Mouse (Mus musculus) hindbrain, embryonic 16.5 days (tissue): Measurements from ENCODE around the gene Klc4. TPM values are rescaled to one million over a fixed set of nuclear protein-coding genes. Genes with fewer than 3 reads are reported as not detected.

Source experiments
- ATAC-seq: fragments of 200-750 bp; cut with Nextera tagmentation; 2 replicates; pipeline ENCODE4 v1.8.0; 2017; ENCODE audit warnings: moderate TSS enrichment, moderate library complexity
- H3K27ac ChIP-seq: fragments of 300-500 bp; sonication (generic); 2 replicates; pipeline ENCODE4 v1.5.1; 2014; ENCODE audit warnings: low read depth, mild to moderate bottlenecking, control low read depth, low read length, moderate library complexity
- H3K27me3 ChIP-seq: fragments of 300-500 bp; sonication (generic); replicated peaks from 2 replicates; pipeline ENCODE4 v1.6.1; 2014; ENCODE audit warnings: low read length; ENCODE audit not compliant: control insufficient read depth, insufficient read depth
- H3K36me3 ChIP-seq: fragments of 300-500 bp; sonication (generic); 2 replicates; pipeline ENCODE4 v1.6.1; 2014; ENCODE audit warnings: mild to moderate bottlenecking, low read length, moderate library complexity, mixed read lengths; ENCODE audit not compliant: control insufficient read depth, insufficient read depth
- H3K4me1 ChIP-seq: fragments of 300-500 bp; sonication (generic); 2 replicates; pipeline ENCODE4 v1.6.1; 2014; ENCODE audit warnings: low read depth, low read length; ENCODE audit not compliant: control insufficient read depth, insufficient read depth
- H3K4me2 ChIP-seq: fragments of 300-500 bp; sonication (generic); 2 replicates; pipeline ENCODE4 v1.6.1; 2014; ENCODE audit warnings: mild to moderate bottlenecking, low read length, control low read depth, moderate library complexity
- H3K4me3 ChIP-seq: fragments of 300-500 bp; sonication (generic); 2 replicates; pipeline ENCODE4 v1.5.1; 2014; ENCODE audit warnings: mild to moderate bottlenecking, low read length, control low read depth, moderate library complexity
- H3K9ac ChIP-seq: fragments of 300-500 bp; sonication (generic); 2 replicates; pipeline ENCODE4 v1.6.1; 2014; ENCODE audit warnings: low read depth, mild to moderate bottlenecking, control low read depth, low read length, moderate library complexity
- H3K9me3 ChIP-seq: fragments of 300-500 bp; sonication (generic); 2 replicates; pipeline ENCODE4 v1.6.1; 2014; ENCODE audit warnings: mild to moderate bottlenecking, low read length, moderate library complexity; ENCODE audit not compliant: control insufficient read depth
- WGBS: fragments of 180-500 bp; shearing (Covaris S2); extraction: QIAGEN DNeasy Blood & Tissue Kit; methylation state at CpG from one replicate; pipeline ENCODE4 v1.1.7; 2014; 5-methylcytosine and 5-hydroxymethylcytosine counted together
- polyA plus RNA-seq: library from polyadenylated mRNA; unstranded; fragments of >200 nt; fragmentation: Nextera tagmentation; extraction: Ambion mirVana; gene quantifications from 2 replicates; pipeline ENCODE4 v1.2.1, GENCODE M21; 2015

Gene Klc4
- polyA plus RNA-seq, 1 experiment from 2014 or later, result 32.3 TPM

GRCm38 (mm10) chr17:46618394-46618768 is 27.4 kb downstream of the Klc4 start:
- no peaks in the 10 kb centered on the region for H3K27me3 ChIP-seq
- no peaks in the 10 kb centered on the region for H3K36me3 ChIP-seq
- ATAC-seq, result no peak
- WGBS, result 27% methylated on average over 6 of the region's 6 CpGs
- peak overlapping the region; percentile 31 for H3K4me2 ChIP-seq
- H3K27ac ChIP-seq, result peak overlapping the region; percentile 12
- H3K4me1 ChIP-seq, result peaks cover 32% of the 10 kb centered on the region
- no peaks in the 10 kb centered on the region for H3K9me3 ChIP-seq
- peak overlapping the region; percentile 56; the same call in 1 of the 2 replicates for H3K9ac ChIP-seq
- no peak overlapping the region for H3K4me3 ChIP-seq

DNA sequence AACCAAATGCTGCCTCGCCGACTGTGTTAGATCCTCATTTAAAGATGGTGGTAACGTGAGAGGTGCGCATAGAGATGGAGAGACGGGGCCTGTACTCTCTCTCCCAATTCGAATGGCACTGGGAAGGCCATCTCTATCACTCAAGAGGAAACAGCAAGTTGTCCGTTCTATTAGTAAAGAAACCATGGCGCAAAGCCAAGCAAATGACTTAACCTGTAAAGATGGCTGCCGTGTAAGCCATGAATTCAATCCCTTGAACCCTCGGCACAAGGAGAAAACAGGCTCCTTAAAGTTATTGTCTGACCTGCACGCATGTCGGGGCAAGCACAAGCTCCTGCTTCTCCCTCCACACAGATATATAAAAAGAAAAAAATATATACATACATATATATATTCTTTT is 28.0 kb downstream of the Klc4 start:
- H3K36me3 ChIP-seq, result no peaks in the 10 kb centered on the region
- no peak overlapping the region for H3K9ac ChIP-seq
- H3K9me3 ChIP-seq, result no peaks in the 10 kb centered on the region
- H3K4me1 ChIP-seq, result peaks cover 35% of the 10 kb centered on the region
- peak overlapping the region; percentile 31; the same call in 1 of the 2 replicates for H3K4me2 ChIP-seq
- 68% methylated on average over 12 of the region's 12 CpGs for WGBS
- H3K27me3 ChIP-seq, result no peaks in the 10 kb centered on the region
- no peak overlapping the region for H3K27ac ChIP-seq
- no peak overlapping the region for H3K4me3 ChIP-seq
- ATAC-seq, result no peak

DNA sequence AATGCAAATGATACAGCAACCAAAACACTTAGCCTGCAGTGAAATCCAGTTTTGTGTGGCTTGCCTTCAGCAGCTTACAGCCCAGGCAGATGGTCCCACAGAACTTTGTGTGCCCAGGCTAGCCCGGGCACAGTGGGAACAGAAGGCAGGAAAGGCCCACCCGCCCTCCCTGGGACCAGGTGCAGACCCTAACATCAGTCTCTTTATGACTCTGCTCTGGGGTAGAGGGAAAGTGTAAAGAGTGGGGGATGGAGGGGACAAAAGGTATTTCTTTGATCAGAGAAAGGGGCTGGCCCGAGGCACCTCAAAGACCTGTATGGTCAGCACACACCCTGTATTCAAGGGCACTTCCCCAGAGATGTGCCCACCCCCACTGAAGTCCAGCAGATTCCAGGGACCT is 32.6 kb downstream of the Klc4 start:
- no peak for ATAC-seq
- Histone ChIP-seq H3K27ac (no peak overlapping the region), H3K4me2 (no peak overlapping the region), H3K36me3 (no peaks in the 10 kb centered on the region), H3K27me3 (no peaks in the 10 kb centered on the region), H3K4me3 (no peak overlapping the region), H3K9me3 (no peaks in the 10 kb centered on the region), H3K9ac (no peak overlapping the region), H3K4me1 (peaks cover 7% of the 10 kb centered on the region)
- 55% methylated on average over 3 of the region's 3 CpGs for WGBS

DNA sequence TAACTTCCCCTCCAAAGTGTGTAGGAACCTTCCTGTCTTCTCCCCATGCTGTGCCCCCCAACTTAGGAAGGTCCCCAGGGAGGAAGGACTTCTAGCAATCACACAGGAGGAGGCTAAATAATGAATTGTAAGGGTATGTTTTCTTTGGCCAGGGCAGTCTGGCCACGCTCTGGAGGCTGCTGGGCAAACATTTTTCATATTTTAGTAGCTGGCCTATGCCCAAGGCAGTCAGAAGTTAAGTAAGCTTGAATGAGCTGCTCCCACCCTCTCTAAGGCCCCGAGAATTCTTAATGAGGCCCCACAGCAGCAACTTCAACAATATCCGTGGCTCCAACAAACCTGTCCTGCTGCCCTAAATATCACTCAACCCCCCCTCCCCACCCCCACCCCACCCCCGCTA is 33.0 kb downstream of the Klc4 start:
- no peak overlapping the region for H3K27ac ChIP-seq
- H3K9ac ChIP-seq, result no peak overlapping the region
- no peak for ATAC-seq
- H3K36me3 ChIP-seq, result no peaks in the 10 kb centered on the region
- H3K9me3 ChIP-seq, result no peaks in the 10 kb centered on the region
- H3K27me3 ChIP-seq, result no peaks in the 10 kb centered on the region
- H3K4me1 ChIP-seq, result peaks cover 3% of the 10 kb centered on the region; the same call in 1 of the 2 replicates
- H3K4me3 ChIP-seq, result no peak overlapping the region
- no peak overlapping the region for H3K4me2 ChIP-seq
- 27% methylated on average over 4 of the region's 4 CpGs for WGBS

DNA sequence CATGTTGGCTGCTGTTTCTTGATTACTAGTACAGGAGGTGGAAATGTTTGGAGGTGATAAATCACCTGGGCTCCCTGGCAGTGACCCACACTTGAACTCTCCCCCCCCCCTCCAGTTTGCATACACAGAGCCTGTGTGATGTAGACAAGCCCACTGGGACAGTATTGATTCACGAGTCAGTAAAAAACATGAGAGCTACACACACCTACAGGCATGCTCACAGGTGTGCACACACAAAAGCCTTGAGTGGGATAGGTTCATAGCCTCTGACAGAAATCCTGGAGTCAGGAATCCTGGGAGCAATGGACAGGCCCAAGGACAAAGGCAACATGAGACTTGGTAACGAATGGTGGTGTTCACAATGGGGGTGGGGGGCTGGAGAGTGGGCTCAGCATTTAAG is 33.6 kb downstream of the Klc4 start:
- Histone ChIP-seq H3K4me3 (no peak overlapping the region), H3K27me3 (no peaks in the 10 kb centered on the region), H3K27ac (no peak overlapping the region), H3K36me3 (no peaks in the 10 kb centered on the region), H3K4me1 (peaks cover 3% of the 10 kb centered on the region; the same call in 1 of the 2 replicates), H3K9me3 (no peaks in the 10 kb centered on the region), H3K9ac (no peak overlapping the region), H3K4me2 (no peak overlapping the region)
- no peak for ATAC-seq
- 63% methylated on average over 2 of the region's 2 CpGs for WGBS

DNA sequence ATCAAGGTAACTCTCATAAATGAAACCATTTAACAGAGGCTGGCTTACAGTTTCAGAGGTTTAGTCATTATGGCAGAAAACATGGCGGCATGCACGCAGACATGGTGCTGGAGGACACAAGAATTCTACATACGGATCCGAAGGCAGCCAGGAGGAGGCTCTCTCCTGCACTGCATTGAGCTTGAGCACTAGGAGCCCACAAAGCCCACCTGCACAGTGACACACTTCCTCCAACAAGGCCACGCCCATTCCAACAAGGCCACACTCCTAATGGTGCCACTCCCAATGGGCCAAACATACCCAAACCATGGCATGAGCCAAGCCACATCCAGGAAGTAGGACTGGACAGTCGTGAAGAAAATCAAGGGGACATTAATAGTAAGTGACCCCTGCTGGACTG is 34.5 kb downstream of the Klc4 start:
- Histone ChIP-seq H3K9ac (no peak overlapping the region), H3K4me3 (no peak overlapping the region), H3K4me2 (no peak overlapping the region), H3K27ac (no peak overlapping the region), H3K4me1 (peaks cover 3% of the 10 kb centered on the region; the same call in 1 of the 2 replicates), H3K36me3 (no peaks in the 10 kb centered on the region), H3K9me3 (no peaks in the 10 kb centered on the region), H3K27me3 (no peaks in the 10 kb centered on the region)
- no peak for ATAC-seq
- 97% methylated on average over 6 of the region's 6 CpGs for WGBS

DNA sequence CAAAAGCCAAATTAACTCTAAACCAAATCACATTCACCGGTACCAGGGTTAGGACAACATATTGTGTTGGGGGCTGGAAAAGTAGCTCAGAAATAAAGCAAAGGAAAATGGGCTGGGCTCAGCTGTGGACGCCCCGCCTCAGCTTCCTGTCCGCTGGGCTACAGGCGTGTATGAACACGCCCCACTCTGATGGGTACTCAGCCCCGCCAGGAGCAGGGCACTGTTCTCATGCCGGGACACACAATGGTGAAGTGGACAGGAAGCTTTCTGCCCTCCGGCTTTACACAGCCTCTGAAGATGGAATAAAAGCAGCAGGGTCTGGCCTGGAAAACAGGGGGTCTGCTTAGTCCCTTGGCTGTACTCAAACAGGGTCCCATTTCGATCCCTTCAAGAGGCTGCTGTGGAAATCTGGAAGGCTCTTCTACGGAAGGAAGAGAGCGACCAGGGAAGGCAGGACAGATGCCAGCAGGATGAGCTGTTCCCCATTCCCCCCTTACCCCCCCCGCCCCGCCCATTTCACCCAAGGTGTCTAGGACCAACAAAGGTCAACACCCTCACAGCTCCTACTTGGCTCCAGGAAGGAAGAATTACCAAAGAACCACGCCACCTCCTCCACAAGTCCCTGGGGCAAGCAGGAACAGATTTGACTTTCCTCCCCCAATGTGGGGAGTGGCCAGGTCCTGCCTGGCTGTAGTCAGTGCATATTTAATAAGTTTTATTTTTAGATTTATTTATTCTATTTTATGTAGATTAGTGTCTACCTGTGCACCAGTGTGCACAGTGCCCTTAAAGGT is 35.9 kb downstream of the Klc4 start:
- WGBS, result 64% methylated on average over 15 of the region's 15 CpGs
- H3K4me1 ChIP-seq, result peaks cover 8% of the 10 kb centered on the region
- no peaks in the 10 kb centered on the region for H3K27me3 ChIP-seq
- H3K9me3 ChIP-seq, result no peaks in the 10 kb centered on the region
- H3K4me3 ChIP-seq, result no peak overlapping the region
- no peaks in the 10 kb centered on the region for H3K36me3 ChIP-seq
- no peak for ATAC-seq
- H3K9ac ChIP-seq, result no peak overlapping the region
- no peak overlapping the region for H3K27ac ChIP-seq
- no peak overlapping the region for H3K4me2 ChIP-seq

DNA sequence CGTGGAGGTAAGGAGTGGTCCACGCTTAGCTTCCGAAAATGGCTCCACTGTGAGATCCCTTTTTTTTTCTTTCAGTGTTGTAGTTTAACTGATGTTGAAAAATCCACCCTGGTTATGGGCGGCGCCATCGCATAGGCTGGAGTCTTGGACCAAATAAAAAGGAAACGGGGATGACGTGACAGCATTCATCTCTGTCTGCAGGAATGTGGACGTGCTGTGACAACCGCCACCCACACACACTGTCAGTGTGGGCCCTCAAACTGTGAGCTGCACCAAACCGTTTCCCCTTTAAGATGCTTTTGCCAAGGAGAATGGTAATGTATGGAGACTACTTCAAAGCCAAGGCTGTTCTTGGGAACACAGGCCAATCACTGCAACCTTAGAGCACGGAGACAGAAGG is 39.8 kb downstream of the Klc4 start:
- ATAC-seq, result no peak
- no peak overlapping the region for H3K4me2 ChIP-seq
- 76% methylated on average over 12 of the region's 12 CpGs for WGBS
- H3K4me1 ChIP-seq, result peaks cover 7% of the 10 kb centered on the region; the same call in 1 of the 2 replicates
- H3K36me3 ChIP-seq, result no peaks in the 10 kb centered on the region
- no peak overlapping the region for H3K9ac ChIP-seq
- H3K27me3 ChIP-seq, result no peaks in the 10 kb centered on the region
- no peak overlapping the region for H3K4me3 ChIP-seq
- H3K27ac ChIP-seq, result no peak overlapping the region
- no peaks in the 10 kb centered on the region for H3K9me3 ChIP-seq

GRCm38 (mm10) chr17:46605126-46605525 is 40.7 kb downstream of the Klc4 start:
- H3K4me2 ChIP-seq, result no peak overlapping the region
- H3K36me3 ChIP-seq, result no peaks in the 10 kb centered on the region
- ATAC-seq, result no peak
- 46% methylated on average over 5 of the region's 5 CpGs for WGBS
- no peaks in the 10 kb centered on the region for H3K27me3 ChIP-seq
- peaks cover 7% of the 10 kb centered on the region; the same call in 1 of the 2 replicates for H3K4me1 ChIP-seq
- no peaks in the 10 kb centered on the region for H3K9me3 ChIP-seq
- H3K9ac ChIP-seq, result no peak overlapping the region
- no peak overlapping the region; the same call in 1 of the 2 replicates for H3K27ac ChIP-seq
- no peak overlapping the region for H3K4me3 ChIP-seq
